Mouse (Mus musculus) megakaryocyte, embryonic 14.5 days (primary cell): Measurements from ENCODE around the gene Wdr89.

Experiments
- FLI1 ChIP-seq: IDR thresholded peaks from 2 replicates; pipeline ENCODE4 v1.6.1; 2012; ENCODE audit warnings: low read length, inconsistent platforms, mixed read lengths
- GATA1 ChIP-seq: IDR thresholded peaks from 3 replicates; pipeline ENCODE4 v1.6.1; 2012; ENCODE audit warnings: mixed read lengths, low read length, inconsistent platforms, borderline replicate concordance

DNA sequence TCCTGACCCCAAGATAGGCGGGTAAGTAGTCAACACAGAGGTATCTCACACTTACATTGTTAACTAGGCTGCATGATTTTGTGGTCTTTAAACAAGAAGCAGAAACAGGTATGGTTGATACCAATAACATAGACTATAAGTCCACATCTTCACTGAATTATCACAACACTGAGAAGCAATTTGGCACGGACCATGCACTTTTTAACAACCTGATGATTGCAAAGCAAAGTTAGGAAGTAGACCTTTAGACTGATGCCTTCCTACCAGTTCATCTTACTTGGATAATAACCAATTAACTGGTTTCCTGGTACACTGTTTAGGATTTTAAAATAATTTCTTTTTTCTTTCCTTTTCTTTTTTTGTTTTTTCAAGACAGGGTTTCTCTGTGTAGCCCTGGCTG lies 1.1 kb downstream of the Wdr89 start:
- TF ChIP-seq FLI1: no peak
- no peak for TF ChIP-seq GATA1
